Mouse (Mus musculus): Measurements from ENCODE around the gene Mtmr10. TPM values are rescaled to one million over a fixed set of nuclear protein-coding genes. Genes with fewer than 3 reads are reported as not detected.

The Mtmr10 gene
- total RNA-seq (2015) (4.1 and 6.0 TPM in 2 replicates), total RNA-seq (2017) (3.4 and 7.2 TPM in 2 replicates)

- ATAC-seq (ENCODE audit: poor library complexity, severe bottlenecking): peak; percentile 98
These were observed at the start of gene Mtmr10 for GRCm38 (mm10) chr7:64287414-64288091. Gene Mtmr10 (plus strand): TSS chr7:64287653.

GRCm38 (mm10) chr7:64237747-64238146 lies 49.7 kb upstream of the Mtmr10 start:
- ATAC-seq (ENCODE audit: poor library complexity, severe bottlenecking): no peak

GRCm38 (mm10) chr7:64238410-64239086 lies 48.9 kb upstream of the Mtmr10 start:
- ATAC-seq (ENCODE audit: poor library complexity, severe bottlenecking): no peak

GRCm38 (mm10) chr7:64239138-64239805 lies 48.2 kb upstream of the Mtmr10 start:
- ATAC-seq (ENCODE audit: poor library complexity, severe bottlenecking): no peak

- ATAC-seq (ENCODE audit: poor library complexity, severe bottlenecking): no peak
These were observed 47.6 kb upstream of the Mtmr10 start for GRCm38 (mm10) chr7:64239806-64240315.

- ATAC-seq (ENCODE audit: poor library complexity, severe bottlenecking): no peak
These were observed 45.0 kb upstream of the Mtmr10 start for GRCm38 (mm10) chr7:64242424-64242823.

GRCm38 (mm10) chr7:64244371-64244770 lies 43.1 kb upstream of the Mtmr10 start:
- no peak for ATAC-seq (ENCODE audit: poor library complexity, severe bottlenecking)

GRCm38 (mm10) chr7:64246713-64247112 lies 40.7 kb upstream of the Mtmr10 start:
- ATAC-seq (ENCODE audit: poor library complexity, severe bottlenecking): no peak

- no peak for ATAC-seq (ENCODE audit: poor library complexity, severe bottlenecking)
These were observed 39.1 kb upstream of the Mtmr10 start for GRCm38 (mm10) chr7:64248352-64248751.

GRCm38 (mm10) chr7:64249715-64250114 lies 37.7 kb upstream of the Mtmr10 start:
- ATAC-seq (ENCODE audit: poor library complexity, severe bottlenecking): no peak

GRCm38 (mm10) chr7:64250417-64250816 lies 37.0 kb upstream of the Mtmr10 start:
- ATAC-seq (ENCODE audit: poor library complexity, severe bottlenecking): no peak

- ATAC-seq (ENCODE audit: poor library complexity, severe bottlenecking): no peak
These were observed 33.7 kb upstream of the Mtmr10 start for GRCm38 (mm10) chr7:64253736-64254135.

GRCm38 (mm10) chr7:64265502-64266279 lies 21.8 kb upstream of the Mtmr10 start:
- no peak for ATAC-seq (ENCODE audit: poor library complexity, severe bottlenecking)

- no peak for ATAC-seq (ENCODE audit: poor library complexity, severe bottlenecking)
These were observed 20.9 kb upstream of the Mtmr10 start for GRCm38 (mm10) chr7:64266587-64266986.

- ATAC-seq (ENCODE audit: poor library complexity, severe bottlenecking): no peak
These were observed 15.5 kb upstream of the Mtmr10 start for GRCm38 (mm10) chr7:64271926-64272325.

GRCm38 (mm10) chr7:64275518-64275917 lies 11.9 kb upstream of the Mtmr10 start:
- no peak for ATAC-seq (ENCODE audit: poor library complexity, severe bottlenecking)

GRCm38 (mm10) chr7:64276921-64277320 lies 10.5 kb upstream of the Mtmr10 start:
- no peak for ATAC-seq (ENCODE audit: poor library complexity, severe bottlenecking)

- ATAC-seq (ENCODE audit: poor library complexity, severe bottlenecking): no peak
These were observed 8.9 kb upstream of the Mtmr10 start for GRCm38 (mm10) chr7:64278526-64278925.

GRCm38 (mm10) chr7:64279548-64279947 lies 7.9 kb upstream of the Mtmr10 start:
- ATAC-seq (ENCODE audit: poor library complexity, severe bottlenecking): peak; percentile 96

- no peak for ATAC-seq (ENCODE audit: poor library complexity, severe bottlenecking)
These were observed 887 bp upstream of the Mtmr10 start for GRCm38 (mm10) chr7:64286566-64286965.

- ATAC-seq (ENCODE audit: poor library complexity, severe bottlenecking): no peak
These were observed 2.0 kb downstream of the Mtmr10 start for GRCm38 (mm10) chr7:64289416-64289815.

Measured in megakaryocyte, adult 5-6 weeks (primary cell).